Mouse (Mus musculus) liver, embryonic 13.5 days (tissue): ENCODE measurements at regions not wholly inside any gene's neighbourhood (a gene's known extent, or its start where the extent isn't known, plus 50 kb on each side); places are given as distances from the start of the nearest gene placed in this dataset.
"Not testable (repeated sequence)": the region's sequence is repeated elsewhere in the genome, so short reads cannot be mapped to it uniquely, and the experiment has no call there.

Source experiments
- ATAC-seq: fragments of 200-750 bp; cut with Nextera tagmentation; 2 replicates; pipeline ENCODE4 v1.8.0; 2017; ENCODE audit warnings: low read depth, mild to moderate bottlenecking, moderate number of reproducible peaks, moderate library complexity
- DNase-seq: peaks from one replicate; pipeline ENCODE4 v3.0.0; 2022
- H3K27ac ChIP-seq: fragments of 300-500 bp; sonication (generic); 2 replicates; pipeline ENCODE4 v1.5.1; 2015; ENCODE audit warnings: moderate library complexity, mild to moderate bottlenecking, inconsistent platforms
- H3K27me3 ChIP-seq: fragments of 300-500 bp; sonication (generic); 2 replicates; pipeline ENCODE4 v1.6.1; 2015; ENCODE audit warnings: mild to moderate bottlenecking, inconsistent platforms
- H3K36me3 ChIP-seq: fragments of 300-500 bp; sonication (generic); 2 replicates; pipeline ENCODE4 v1.6.1; 2015; ENCODE audit warnings: mild to moderate bottlenecking, inconsistent platforms
- H3K4me1 ChIP-seq: fragments of 300-500 bp; sonication (generic); replicated peaks from 2 replicates; pipeline ENCODE4 v1.6.1; 2015; ENCODE audit warnings: inconsistent platforms
- H3K4me2 ChIP-seq: fragments of 300-500 bp; sonication (generic); 2 replicates; pipeline ENCODE4 v1.6.1; 2015; ENCODE audit warnings: inconsistent platforms, mild to moderate bottlenecking, moderate library complexity
- H3K4me3 ChIP-seq: fragments of 300-500 bp; sonication (generic); replicated peaks from 2 replicates; pipeline ENCODE4 v1.5.1; 2015; ENCODE audit warnings: mild to moderate bottlenecking, inconsistent platforms
- H3K9ac ChIP-seq: fragments of 300-500 bp; sonication (generic); 2 replicates; pipeline ENCODE4 v1.6.1; 2015; ENCODE audit warnings: mild to moderate bottlenecking, inconsistent platforms
- H3K9me3 ChIP-seq: fragments of 300-500 bp; sonication (generic); replicated peaks from 2 replicates; pipeline ENCODE4 v1.6.1; 2016; ENCODE audit warnings: inconsistent platforms
- WGBS: fragments of 180-500 bp; shearing (Covaris S2); methylation state at CpG from one replicate; pipeline ENCODE4 v1.1.7; 2015; ENCODE audit not compliant: insufficient replicate concordance; 5-methylcytosine and 5-hydroxymethylcytosine counted together

GRCm38 (mm10) chr2:48315306-48315705, 498.6 kb upstream of the Acvr2a start:
- no peaks in the 10 kb centered on the region for H3K9me3 ChIP-seq
- H3K27me3 ChIP-seq: no peaks in the 10 kb centered on the region
- no peak overlapping the region for H3K4me3 ChIP-seq
- H3K27ac ChIP-seq: no peak overlapping the region
- no peaks in the 10 kb centered on the region for H3K36me3 ChIP-seq
- ATAC-seq (no peak), DNase-seq (no peak)
- H3K9ac ChIP-seq: no peak overlapping the region
- WGBS: 70% methylated on average over 3 of the region's 3 CpGs
- no peak overlapping the region for H3K4me2 ChIP-seq
- no peaks in the 10 kb centered on the region for H3K4me1 ChIP-seq

GRCm38 (mm10) chr2:48316180-48316889, 497.6 kb upstream of the Acvr2a start:
- no peaks in the 10 kb centered on the region for H3K27me3 ChIP-seq
- no peaks in the 10 kb centered on the region for H3K4me1 ChIP-seq
- H3K9me3 ChIP-seq: no peaks in the 10 kb centered on the region
- H3K36me3 ChIP-seq: no peaks in the 10 kb centered on the region
- H3K4me2 ChIP-seq: no peak overlapping the region
- H3K4me3 ChIP-seq: no peak overlapping the region
- H3K27ac ChIP-seq: no peak overlapping the region
- WGBS: 65% methylated on average over 8 of the region's 8 CpGs
- no peak for DNase-seq
- ATAC-seq: no peak
- no peak overlapping the region for H3K9ac ChIP-seq

DNA sequence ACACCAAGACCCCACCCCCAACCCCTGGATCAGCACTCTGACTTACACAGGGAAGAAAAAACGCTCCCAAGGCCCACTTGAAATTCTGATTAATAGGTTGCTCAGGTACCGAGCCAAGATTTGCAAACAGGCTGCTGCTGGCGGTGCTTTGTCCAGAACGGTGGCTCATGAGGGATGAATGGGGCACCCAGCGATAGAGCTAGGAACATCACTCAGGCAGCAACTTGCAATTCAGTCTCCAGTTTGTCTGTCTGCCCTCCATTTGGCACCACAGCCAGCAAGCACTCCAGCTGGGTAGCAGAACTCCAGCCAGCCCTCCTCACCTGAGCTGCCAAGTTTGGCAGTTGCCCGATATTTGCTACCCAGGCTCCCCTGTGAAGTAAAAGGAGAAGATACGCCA, 496.1 kb upstream of the Acvr2a start:
- no peaks in the 10 kb centered on the region for H3K9me3 ChIP-seq
- 68% methylated on average over 7 of the region's 7 CpGs for WGBS
- H3K4me2 ChIP-seq: no peak overlapping the region
- H3K9ac ChIP-seq: no peak overlapping the region
- ATAC-seq (no peak), DNase-seq (no peak)
- no peaks in the 10 kb centered on the region for H3K4me1 ChIP-seq
- no peaks in the 10 kb centered on the region for H3K27me3 ChIP-seq
- no peaks in the 10 kb centered on the region for H3K36me3 ChIP-seq
- no peak overlapping the region for H3K4me3 ChIP-seq
- H3K27ac ChIP-seq: no peak overlapping the region

DNA sequence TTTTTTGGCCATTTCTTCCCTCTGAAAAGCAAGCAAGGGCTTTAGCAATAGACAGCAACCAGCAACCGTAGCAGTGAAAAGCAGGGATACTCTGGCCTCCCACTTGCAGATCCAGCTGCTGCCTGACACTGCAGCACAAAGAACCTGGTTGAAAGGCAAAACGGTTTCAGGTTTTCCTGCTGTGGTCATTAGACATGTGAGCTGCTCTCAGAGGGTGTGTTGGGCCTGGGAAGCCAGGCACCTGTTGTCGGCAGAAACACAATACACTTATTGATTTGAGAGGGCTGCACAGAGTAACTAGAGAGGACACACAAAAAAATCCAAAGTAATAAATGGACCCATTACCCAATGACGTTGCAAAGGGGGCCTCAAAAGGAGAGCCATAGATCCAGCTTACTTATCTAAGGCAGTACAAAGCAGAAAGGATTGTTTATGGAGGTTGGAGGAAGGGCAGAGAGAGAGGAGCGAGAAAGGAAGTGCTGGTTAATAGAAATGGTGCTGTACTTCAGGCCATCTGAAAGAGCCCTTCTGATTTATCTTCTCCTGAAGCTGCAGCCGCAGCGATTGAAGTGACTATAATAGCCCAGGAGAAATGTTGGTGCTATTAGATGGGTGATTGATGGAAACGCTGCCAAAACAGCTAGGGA, 495.4 kb upstream of the Acvr2a start:
- Histone ChIP-seq H3K4me1 (no peaks in the 10 kb centered on the region), H3K9ac (no peak overlapping the region), H3K27ac (no peak overlapping the region), H3K27me3 (no peaks in the 10 kb centered on the region), H3K9me3 (no peaks in the 10 kb centered on the region), H3K36me3 (no peaks in the 10 kb centered on the region), H3K4me3 (no peak overlapping the region), H3K4me2 (no peak overlapping the region)
- no peak for ATAC-seq
- no peak for DNase-seq
- 49% methylated on average over 8 of the region's 8 CpGs for WGBS

DNA sequence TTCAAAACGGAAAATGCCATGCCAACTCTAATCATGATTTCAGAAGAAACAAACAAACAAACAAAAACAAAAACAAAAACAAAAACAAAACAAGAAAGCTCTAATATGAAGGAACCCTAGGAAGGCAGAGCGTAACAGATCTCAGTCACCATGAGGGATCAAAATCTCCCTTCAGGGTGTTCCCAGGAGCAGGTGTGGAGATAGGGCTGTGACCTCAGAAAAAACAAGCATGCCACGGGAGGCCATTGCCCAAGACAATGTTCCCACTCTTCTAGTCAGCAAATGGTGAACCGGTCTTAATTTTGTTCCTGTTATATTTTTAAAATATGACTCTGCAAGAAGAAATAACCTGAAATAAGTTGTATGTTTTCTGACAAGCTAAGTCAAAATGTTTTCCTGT, 492.4 kb upstream of the Acvr2a start:
- no peak overlapping the region for H3K4me3 ChIP-seq
- H3K9ac ChIP-seq: no peak overlapping the region
- WGBS: 65% methylated on average over 4 of the region's 4 CpGs
- no peak overlapping the region for H3K27ac ChIP-seq
- H3K27me3 ChIP-seq: no peaks in the 10 kb centered on the region
- no peaks in the 10 kb centered on the region for H3K9me3 ChIP-seq
- no peaks in the 10 kb centered on the region for H3K36me3 ChIP-seq
- ATAC-seq (no peak), DNase-seq (no peak)
- H3K4me2 ChIP-seq: no peak overlapping the region
- no peaks in the 10 kb centered on the region for H3K4me1 ChIP-seq

- Histone ChIP-seq H3K4me2 (no peak overlapping the region), H3K4me3 (no peak overlapping the region), H3K27ac (no peak overlapping the region), H3K36me3 (no peaks in the 10 kb centered on the region), H3K9ac (no peak overlapping the region), H3K27me3 (no peaks in the 10 kb centered on the region), H3K9me3 (no peaks in the 10 kb centered on the region), H3K4me1 (no peaks in the 10 kb centered on the region)
- ATAC-seq (no peak), DNase-seq (no peak)
- 59% methylated on average over 5 of the region's 5 CpGs for WGBS
Measured at GRCm38 (mm10) chr2:48322278-48322677, 491.6 kb upstream of the Acvr2a start.

GRCm38 (mm10) chr2:48328204-48328603, 485.7 kb upstream of the Acvr2a start:
- no peak overlapping the region for H3K4me2 ChIP-seq
- no peak for ATAC-seq
- DNase-seq: no peak
- H3K4me1 ChIP-seq: no peaks in the 10 kb centered on the region
- no peak overlapping the region for H3K9ac ChIP-seq
- no peaks in the 10 kb centered on the region for H3K36me3 ChIP-seq
- H3K4me3 ChIP-seq: no peak overlapping the region
- H3K27ac ChIP-seq: no peak overlapping the region
- no peaks in the 10 kb centered on the region for H3K9me3 ChIP-seq
- H3K27me3 ChIP-seq: no peaks in the 10 kb centered on the region

DNA sequence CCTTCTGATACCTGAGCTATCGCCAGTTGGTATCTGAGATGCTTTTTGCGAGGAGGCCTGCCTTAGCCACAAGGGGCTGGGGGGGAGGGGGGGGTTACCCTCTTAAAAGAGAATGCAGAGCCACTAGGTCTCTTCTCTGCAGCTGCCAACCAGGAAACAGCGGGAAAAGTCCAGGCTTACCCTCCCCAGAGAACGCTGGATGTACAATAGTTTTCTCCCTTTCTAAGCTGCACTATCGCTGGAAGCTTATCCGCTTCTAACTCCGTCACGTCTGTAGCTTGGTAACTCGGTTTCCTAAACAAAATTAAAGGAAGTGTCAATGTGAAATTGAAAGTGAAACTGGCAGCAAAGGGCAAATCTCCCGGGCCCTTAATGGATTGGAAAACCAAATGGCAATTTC, 481.1 kb upstream of the Acvr2a start:
- ATAC-seq (no peak), DNase-seq (no peak)
- no peaks in the 10 kb centered on the region for H3K27me3 ChIP-seq
- H3K4me1 ChIP-seq: no peaks in the 10 kb centered on the region
- no peaks in the 10 kb centered on the region for H3K36me3 ChIP-seq
- peak overlapping the region; percentile 19 for H3K4me2 ChIP-seq
- no peak overlapping the region for H3K9ac ChIP-seq
- 0 out of 2 replicates have a peak overlapping the region, but pooled peaks have one; percentile 14 for H3K4me3 ChIP-seq
- WGBS: 35% methylated on average over 10 of the region's 10 CpGs
- no peaks in the 10 kb centered on the region for H3K9me3 ChIP-seq
- no peak overlapping the region for H3K27ac ChIP-seq

GRCm38 (mm10) chr2:48348021-48348420, 465.9 kb upstream of the Acvr2a start:
- Histone ChIP-seq H3K9me3 (no peaks in the 10 kb centered on the region), H3K27ac (no peak overlapping the region), H3K4me3 (no peak overlapping the region), H3K9ac (no peak overlapping the region), H3K36me3 (no peaks in the 10 kb centered on the region), H3K27me3 (no peaks in the 10 kb centered on the region), H3K4me1 (no peaks in the 10 kb centered on the region), H3K4me2 (no peak overlapping the region)
- ATAC-seq: no peak
- DNase-seq: no peak
- 68% methylated on average over 4 of the region's 4 CpGs for WGBS

- no peaks in the 10 kb centered on the region for H3K27me3 ChIP-seq
- 42% methylated on average over 3 of the region's 3 CpGs for WGBS
- H3K27ac ChIP-seq: no peak overlapping the region
- no peaks in the 10 kb centered on the region for H3K36me3 ChIP-seq
- H3K4me2 ChIP-seq: no peak overlapping the region
- H3K9me3 ChIP-seq: no peaks in the 10 kb centered on the region
- ATAC-seq (no peak), DNase-seq (no peak)
- no peak overlapping the region for H3K4me3 ChIP-seq
- H3K9ac ChIP-seq: no peak overlapping the region
- no peaks in the 10 kb centered on the region for H3K4me1 ChIP-seq
Measured at GRCm38 (mm10) chr2:48349794-48350193, 464.1 kb upstream of the Acvr2a start.

- Histone ChIP-seq H3K36me3 (no peaks in the 10 kb centered on the region), H3K4me3 (no peak overlapping the region), H3K4me2 (no peak overlapping the region), H3K27me3 (no peaks in the 10 kb centered on the region), H3K27ac (no peak overlapping the region), H3K9me3 (no peaks in the 10 kb centered on the region), H3K9ac (no peak overlapping the region), H3K4me1 (no peaks in the 10 kb centered on the region)
- DNase-seq (no peak), ATAC-seq (no peak)
- WGBS: 70% methylated on average over 1 of the region's 1 CpGs
Measured at GRCm38 (mm10) chr2:48350206-48350605, 463.7 kb upstream of the Acvr2a start.

GRCm38 (mm10) chr2:48371572-48371971, 442.3 kb upstream of the Acvr2a start:
- not testable (repeated sequence) for H3K9me3 ChIP-seq, H3K36me3 ChIP-seq, DNase-seq, H3K4me1 ChIP-seq, H3K27ac ChIP-seq, H3K4me2 ChIP-seq, H3K27me3 ChIP-seq, H3K4me3 ChIP-seq, H3K9ac ChIP-seq
- WGBS: 49% methylated on average over 4 of the region's 4 CpGs
- 0 out of 2 replicates have a peak, but pooled peaks have one; percentile 31 for ATAC-seq
